ENCODE assay signal across 10 mouse cellular contexts in the genomic region with DNA sequence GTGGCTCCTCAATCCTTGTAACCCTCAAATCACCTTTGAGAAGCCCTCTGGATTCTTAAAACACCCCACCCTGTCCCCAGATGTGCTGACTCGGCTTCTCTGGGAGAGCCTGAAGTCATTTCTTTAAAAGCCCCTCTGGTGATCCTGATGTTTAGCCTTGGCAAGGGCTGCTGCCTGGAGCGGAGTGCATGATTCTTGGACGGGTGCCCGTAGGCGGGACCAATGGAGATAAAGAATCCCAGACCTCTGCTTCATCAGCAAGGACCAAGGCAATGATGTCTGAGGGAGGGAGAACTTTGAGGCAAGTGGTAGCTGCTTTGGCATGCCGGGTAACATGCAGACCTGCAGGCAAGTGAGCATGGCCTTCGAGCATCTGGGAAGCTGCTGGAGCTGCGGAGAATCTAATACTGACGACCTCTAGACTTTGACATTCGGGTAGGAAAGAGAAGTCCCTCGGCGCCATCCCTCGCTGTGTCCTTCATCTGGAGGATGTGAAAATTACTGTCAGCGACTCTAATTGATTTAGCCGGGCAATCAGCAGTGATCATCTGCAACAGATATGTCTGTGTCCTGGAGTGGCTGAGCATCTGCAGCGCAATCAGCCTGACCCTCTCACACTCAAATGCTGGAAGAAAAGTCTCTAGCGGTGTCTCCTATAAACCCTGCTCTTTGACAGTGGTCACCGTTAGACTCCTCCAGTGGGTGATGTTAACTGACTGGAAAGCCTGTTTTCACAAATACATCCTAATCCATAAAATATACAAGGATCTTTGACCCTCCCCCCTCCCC.
A peak's percentile ranks its signal among the peaks of the same experiment; 100 is the strongest.
DNase-seq lines count a peak whose midpoint lies in the region; ATAC-seq and TF ChIP-seq lines count a peak whose summit lies in the region.
"Had no signal": no experiment of that assay in that cellular context is flagged by ENCODE, and none has a peak within 500 bp of the region (broad histone marks: within the 10 kb centered on the region; RNA-seq: fewer than 3 reads in every experiment).

No protein-coding gene starts in this region.

- no peaks in the 10 kb centered on the region for H3K27me3 ChIP-seq in limb, embryonic 13.5 days
- H3K27me3 ChIP-seq in limb, embryonic 10.5 days (ENCODE audit: low read depth, poor library complexity, severe bottlenecking) = no peaks in the 10 kb centered on the region
- no peaks in the 10 kb centered on the region for H3K27me3 ChIP-seq in embryonic facial prominence, embryonic 14.5 days (replicated peaks; ENCODE audit: control insufficient read depth, insufficient read depth, low read length)
- no peaks in the 10 kb centered on the region for H3K27me3 ChIP-seq in lung, embryonic 15.5 days
- no peaks in the 10 kb centered on the region for H3K27me3 ChIP-seq in stomach, postnatal 0 days (ENCODE audit: control insufficient read depth, insufficient read depth, low read length)

- H3K36me3 ChIP-seq in limb, embryonic 13.5 days = no peaks in the 10 kb centered on the region
- H3K36me3 ChIP-seq in limb, embryonic 10.5 days = no peaks in the 10 kb centered on the region
- H3K36me3 ChIP-seq in embryonic facial prominence, embryonic 14.5 days (ENCODE audit: control insufficient read depth, insufficient read depth, low read length) = no peaks in the 10 kb centered on the region
- no peaks in the 10 kb centered on the region for H3K36me3 ChIP-seq in lung, embryonic 15.5 days
- no peaks in the 10 kb centered on the region for H3K36me3 ChIP-seq in stomach, postnatal 0 days (ENCODE audit: control insufficient read depth, insufficient read depth, low read length)
- H3K36me3 ChIP-seq: G1E had no signal

- no peak overlapping the region for H3K4me3 ChIP-seq in limb, embryonic 13.5 days
- no peak overlapping the region for H3K4me3 ChIP-seq in limb, embryonic 10.5 days
- no peak overlapping the region for H3K4me3 ChIP-seq in embryonic facial prominence, embryonic 14.5 days (ENCODE audit: low read depth, low read length)
- no peak overlapping the region for H3K4me3 ChIP-seq in lung, embryonic 15.5 days
- H3K4me3 ChIP-seq in stomach, postnatal 0 days (ENCODE audit: low read depth, low read length) = no peak overlapping the region
- no peak overlapping the region for H3K4me3 ChIP-seq in layer of hippocampus, adult 2 months

- ATAC-seq in limb, embryonic 13.5 days (ENCODE audit: low FRiP score, low read depth) = 0 out of 2 replicates have a peak, but pooled peaks have one; percentile 66
- ATAC-seq in embryonic facial prominence, embryonic 14.5 days (ENCODE audit: low read depth) = peak; percentile 60; the same call in 1 of the 2 replicates
- peak; percentile 80 for ATAC-seq in lung, embryonic 15.5 days (ENCODE audit: borderline replicate concordance, extremely low read depth, low FRiP score, low TSS enrichment)
- peak; percentile 64; the same call in 1 of the 2 replicates for ATAC-seq in stomach, postnatal 0 days (ENCODE audit: low FRiP score, low TSS enrichment)
- ATAC-seq in megakaryocyte-erythroid progenitor cell, adult 5-6 weeks (replicated peaks; ENCODE audit: low FRiP score, low TSS enrichment, poor library complexity, severe bottlenecking) = no peak

- TF ChIP-seq CTCF in stomach, postnatal 0 days (IDR thresholded peaks at IDR 0.05; ENCODE audit: low read depth) = no peak
- no peak for TF ChIP-seq CTCF in layer of hippocampus, adult 2 months (conservative IDR thresholded peaks at IDR 0.05)

- no peaks in the 10 kb centered on the region for H3K9me3 ChIP-seq in limb, embryonic 13.5 days
- no peaks in the 10 kb centered on the region for H3K9me3 ChIP-seq in limb, embryonic 10.5 days (replicated peaks)
- H3K9me3 ChIP-seq in embryonic facial prominence, embryonic 14.5 days (ENCODE audit: control insufficient read depth, low read length) = no peaks in the 10 kb centered on the region
- no peaks in the 10 kb centered on the region for H3K9me3 ChIP-seq in lung, embryonic 15.5 days
- no peaks in the 10 kb centered on the region for H3K9me3 ChIP-seq in stomach, postnatal 0 days (ENCODE audit: control insufficient read depth, low read length)
- H3K9me3 ChIP-seq: G1E had no signal

- no peak for DNase-seq in limb, embryonic 10.5 days (ENCODE audit: low spot score)
- peak; percentile 77 for DNase-seq in embryonic facial prominence, embryonic 14.5 days (ENCODE audit: low spot score)
- DNase-seq in heart, postnatal 36 days = peak; percentile 60 to 63
- peak; percentile 62 for DNase-seq in stomach, postnatal 0 days (ENCODE audit: low spot score)
- DNase-seq in layer of hippocampus, adult 2 months (ENCODE audit: low spot score in 2 of 2) = no peak

- TF ChIP-seq EP300 in stomach, postnatal 0 days (optimal IDR thresholded peaks at IDR 0.05) = no peak

- peaks cover 2% of the 10 kb centered on the region; the same call in 1 of the 2 replicates for H3K4me1 ChIP-seq in limb, embryonic 13.5 days
- H3K4me1 ChIP-seq in limb, embryonic 10.5 days = no peaks in the 10 kb centered on the region
- H3K4me1 ChIP-seq in embryonic facial prominence, embryonic 14.5 days (ENCODE audit: control insufficient read depth, insufficient read depth, low read length) = peaks cover 5% of the 10 kb centered on the region; the same call in 1 of the 2 replicates
- peaks cover 18% of the 10 kb centered on the region for H3K4me1 ChIP-seq in lung, embryonic 15.5 days
- no peaks in the 10 kb centered on the region for H3K4me1 ChIP-seq in stomach, postnatal 0 days (replicated peaks; ENCODE audit: control insufficient read depth, insufficient read depth)

- no peak overlapping the region for H3K4me2 ChIP-seq in limb, embryonic 13.5 days (replicated peaks)
- no peak overlapping the region for H3K4me2 ChIP-seq in embryonic facial prominence, embryonic 14.5 days (ENCODE audit: low read depth, low read length)
- no peak overlapping the region for H3K4me2 ChIP-seq in lung, embryonic 15.5 days
- no peak overlapping the region for H3K4me2 ChIP-seq in stomach, postnatal 0 days (replicated peaks; ENCODE audit: low read depth)

- no peak overlapping the region for H3K9ac ChIP-seq in limb, embryonic 13.5 days
- H3K9ac ChIP-seq in embryonic facial prominence, embryonic 14.5 days (ENCODE audit: low read depth, low read length) = no peak overlapping the region
- H3K9ac ChIP-seq in lung, embryonic 15.5 days = no peak overlapping the region
- no peak overlapping the region for H3K9ac ChIP-seq in stomach, postnatal 0 days (ENCODE audit: low read length)

- H3K27ac ChIP-seq in limb, embryonic 13.5 days = no peak overlapping the region
- H3K27ac ChIP-seq in limb, embryonic 10.5 days = no peak overlapping the region
- no peak overlapping the region for H3K27ac ChIP-seq in embryonic facial prominence, embryonic 14.5 days (replicated peaks; ENCODE audit: low read depth, low read length)
- H3K27ac ChIP-seq in lung, embryonic 15.5 days = peak overlapping the region; percentile 4; the same call in 1 of the 2 replicates
- no peak overlapping the region for H3K27ac ChIP-seq in stomach, postnatal 0 days (replicated peaks)
- H3K27ac ChIP-seq in layer of hippocampus, adult 2 months = no peak overlapping the region
- H3K27ac ChIP-seq: macrophage had no signal

- WGBS in limb, embryonic 13.5 days = 79% methylated on average over 18 of the region's 18 CpGs
- 91% methylated on average over 18 of the region's 18 CpGs for WGBS in limb, embryonic 10.5 days
- 50% methylated on average over 18 of the region's 18 CpGs for WGBS in embryonic facial prominence, embryonic 14.5 days
- 56% methylated on average over 18 of the region's 18 CpGs for WGBS in lung, embryonic 15.5 days
- WGBS in stomach, postnatal 0 days = 62% methylated on average over 18 of the region's 18 CpGs

- intact Hi-C loops in heart, postnatal 36 days (cut with DNase I) = no loop called here

Comparison
In these comparisons a context has a peak if more than half of its experiments do, and no peak if none do; other contexts are left out.
1. DNase-seq: peak in embryonic facial prominence, embryonic 14.5 days (single experiment), heart, postnatal 36 days (2 of 2) and stomach, postnatal 0 days (single experiment); none in limb, embryonic 10.5 days (single experiment) and layer of hippocampus, adult 2 months (0 of 2).